Mouse (Mus musculus): Measurements from ENCODE around the gene Ndufs3. TPM values are rescaled to one million over a fixed set of nuclear protein-coding genes. Genes with fewer than 3 reads are reported as not detected.

Gene Ndufs3
- polyA plus RNA-seq, 1 experiment, result 59.7 TPM

DNA sequence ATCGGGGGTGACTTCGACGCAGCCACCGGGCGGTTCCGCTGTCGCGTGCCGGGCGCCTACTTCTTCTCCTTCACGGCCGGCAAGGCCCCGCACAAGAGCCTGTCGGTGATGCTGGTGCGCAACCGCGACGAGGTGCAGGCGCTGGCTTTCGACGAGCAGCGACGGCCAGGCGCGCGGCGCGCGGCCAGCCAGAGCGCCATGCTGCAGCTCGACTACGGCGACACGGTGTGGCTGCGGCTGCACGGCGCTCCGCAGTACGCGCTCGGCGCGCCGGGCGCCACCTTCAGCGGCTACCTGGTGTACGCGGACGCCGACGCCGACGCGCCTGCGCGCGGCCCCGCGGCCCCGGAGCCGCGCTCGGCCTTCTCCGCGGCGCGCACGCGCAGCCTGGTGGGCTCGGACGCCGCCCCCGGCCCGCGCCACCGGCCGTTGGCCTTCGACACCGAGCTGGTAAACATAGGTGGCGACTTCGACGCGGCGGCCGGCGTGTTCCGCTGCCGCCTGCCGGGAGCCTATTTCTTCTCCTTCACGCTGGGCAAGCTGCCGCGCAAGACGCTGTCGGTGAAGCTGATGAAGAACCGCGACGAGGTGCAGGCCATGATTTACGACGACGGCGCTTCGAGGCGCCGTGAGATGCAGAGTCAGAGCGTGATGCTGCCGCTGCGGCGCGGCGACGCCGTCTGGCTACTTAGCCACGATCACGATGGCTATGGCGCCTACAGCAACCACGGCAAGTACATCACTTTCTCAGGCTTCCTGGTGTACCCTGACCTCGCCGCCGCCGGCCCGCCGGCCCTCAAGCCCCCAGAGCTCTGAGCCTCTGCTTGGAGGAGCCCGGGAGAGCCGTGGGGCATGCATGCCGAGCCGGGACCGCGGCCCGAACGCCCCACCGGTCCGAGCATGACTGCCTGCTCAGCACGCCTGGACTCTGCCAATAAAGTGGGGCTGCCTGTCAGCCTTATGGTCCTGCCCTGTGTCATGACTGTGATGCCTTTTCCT, 14.8 kb downstream of the Ndufs3 start:
- H3K27me3 ChIP-seq (ENCODE audit: control insufficient read depth, insufficient read depth, low read length), result peaks cover 14% of the 10 kb centered on the region
- no peaks in the 10 kb centered on the region for H3K36me3 ChIP-seq (ENCODE audit: control insufficient read depth, insufficient read depth, low read length)
- peak; percentile 17 to 25 for DNase-seq (ENCODE audit: low read depth in 1 of 2, low spot score in 2 of 2)
- 6% methylated on average over 129 of the region's 133 CpGs for WGBS
- TF ChIP-seq CTCF (IDR thresholded peaks at IDR 0.05; ENCODE audit: extremely low read depth, insufficient read depth, insufficient read length, insufficient replicate concordance), result no peak
- TF ChIP-seq POLR2A (IDR thresholded peaks at IDR 0.05; ENCODE audit: low read depth, low read length), result no peak
- H3K4me3 ChIP-seq (ENCODE audit: extremely low read depth, insufficient read depth, insufficient read length), result peak overlapping the region; percentile 51
- no peak overlapping the region for H3K27ac ChIP-seq (ENCODE audit: insufficient read depth, low read length)
- H3K4me1 ChIP-seq (ENCODE audit: control insufficient read depth, insufficient read depth, insufficient read length), result peaks cover 15% of the 10 kb centered on the region; the same call in 1 of the 2 replicates

DNA sequence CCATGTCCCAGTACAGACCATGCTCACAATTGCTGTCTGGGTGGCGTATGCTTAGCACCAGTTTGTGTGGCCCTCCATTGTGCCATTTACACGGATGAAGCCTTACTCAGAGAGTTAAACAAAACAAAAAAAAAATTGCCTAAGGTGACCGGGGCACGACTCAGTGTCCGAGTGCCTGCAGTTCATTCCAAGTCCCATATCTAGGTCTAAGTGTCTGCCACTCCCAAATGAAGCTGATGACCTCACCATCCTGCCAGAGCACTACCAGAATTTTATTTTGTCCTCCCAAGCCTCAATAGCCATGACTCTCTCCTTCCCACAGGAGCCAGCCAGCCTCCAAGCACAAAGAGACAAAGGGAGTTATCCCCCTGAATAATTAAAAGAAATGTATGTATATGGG, 17.0 kb downstream of the Ndufs3 start:
- no peak for DNase-seq (ENCODE audit: low read depth in 1 of 2, low spot score in 2 of 2)
- TF ChIP-seq CTCF (IDR thresholded peaks at IDR 0.05; ENCODE audit: extremely low read depth, insufficient read depth, insufficient read length, insufficient replicate concordance), result no peak
- no peak for TF ChIP-seq POLR2A (IDR thresholded peaks at IDR 0.05; ENCODE audit: low read depth, low read length)
- Histone ChIP-seq H3K4me3 (ENCODE audit: extremely low read depth, insufficient read depth, insufficient read length) (no peak overlapping the region), H3K36me3 (ENCODE audit: control insufficient read depth, insufficient read depth, low read length) (no peaks in the 10 kb centered on the region), H3K4me1 (ENCODE audit: control insufficient read depth, insufficient read depth, insufficient read length) (peaks cover 15% of the 10 kb centered on the region; the same call in 1 of the 2 replicates), H3K27me3 (ENCODE audit: control insufficient read depth, insufficient read depth, low read length) (peaks cover 16% of the 10 kb centered on the region), H3K27ac (ENCODE audit: insufficient read depth, low read length) (no peak overlapping the region)
- WGBS, result 78% methylated on average over 5 of the region's 5 CpGs

- Histone ChIP-seq H3K4me1 (ENCODE audit: control insufficient read depth, insufficient read depth, insufficient read length) (peaks cover 15% of the 10 kb centered on the region; the same call in 1 of the 2 replicates), H3K4me3 (ENCODE audit: extremely low read depth, insufficient read depth, insufficient read length) (no peak overlapping the region), H3K27ac (ENCODE audit: insufficient read depth, low read length) (no peak overlapping the region), H3K27me3 (ENCODE audit: control insufficient read depth, insufficient read depth, low read length) (peaks cover 16% of the 10 kb centered on the region), H3K36me3 (ENCODE audit: control insufficient read depth, insufficient read depth, low read length) (no peaks in the 10 kb centered on the region)
- 56% methylated on average over 6 of the region's 6 CpGs for WGBS
- DNase-seq (ENCODE audit: low read depth in 1 of 2, low spot score in 2 of 2), result no peak
- TF ChIP-seq CTCF (IDR thresholded peaks at IDR 0.05; ENCODE audit: extremely low read depth, insufficient read depth, insufficient read length, insufficient replicate concordance) (no peak), POLR2A (IDR thresholded peaks at IDR 0.05; ENCODE audit: low read depth, low read length) (no peak)
These were observed 18.2 kb downstream of the Ndufs3 start for GRCm38 (mm10) chr2:90886436-90886835.

DNA sequence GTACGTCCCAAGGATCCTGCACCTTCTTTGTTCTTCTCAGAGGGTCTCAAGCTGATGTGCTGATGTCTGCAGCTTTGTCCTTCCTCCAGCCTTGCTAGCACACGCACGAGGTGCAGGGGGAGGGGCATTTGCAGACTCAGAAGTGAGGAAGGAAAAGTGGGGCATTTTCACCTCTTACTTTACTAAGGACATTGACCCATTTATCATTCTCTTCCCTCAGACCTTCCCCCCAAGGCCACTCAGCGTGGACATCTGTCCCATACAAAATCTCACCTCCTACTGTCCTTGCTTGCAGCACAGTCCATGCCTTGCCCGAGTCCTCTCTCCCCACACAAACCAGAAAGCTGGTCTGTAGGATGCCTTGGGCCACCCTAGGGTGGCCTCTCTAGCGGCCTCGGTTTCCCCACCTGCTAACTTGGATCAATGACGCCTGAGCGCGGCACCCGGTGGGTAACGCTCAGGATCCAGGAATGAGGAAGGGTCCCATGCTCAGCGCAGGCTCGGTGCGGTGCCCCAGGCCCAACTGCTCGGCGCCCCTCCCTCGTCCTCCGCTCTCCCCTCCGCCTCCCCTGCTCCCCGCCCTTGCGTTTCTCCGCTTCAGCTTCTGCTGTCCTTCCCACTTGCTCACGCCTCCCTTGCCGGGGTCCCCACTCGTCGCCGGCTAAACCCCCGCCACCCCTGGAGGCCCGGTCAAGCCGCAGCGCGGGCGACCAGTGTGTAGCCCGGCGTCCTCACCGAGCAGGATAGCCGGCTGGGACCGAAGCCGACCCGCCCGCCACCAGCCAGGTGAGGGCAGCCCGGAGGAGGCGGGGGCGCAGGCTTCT, 19.2 kb downstream of the Ndufs3 start, which contains the start of gene C1qtnf4:
C1qtnf4 (plus strand) TSS at position 643 of the 824 bp plus-strand sequence.
- H3K27me3 ChIP-seq (ENCODE audit: control insufficient read depth, insufficient read depth, low read length), result peaks cover 16% of the 10 kb centered on the region
- TF ChIP-seq POLR2A (IDR thresholded peaks at IDR 0.05; ENCODE audit: low read depth, low read length) (no peak), CTCF (IDR thresholded peaks at IDR 0.05; ENCODE audit: extremely low read depth, insufficient read depth, insufficient read length, insufficient replicate concordance) (no peak)
- WGBS, result 8% methylated on average over 44 of the region's 45 CpGs

GRCm38 (mm10) chr2:90881824-90882223, 22.8 kb downstream of the Ndufs3 start:
- Histone ChIP-seq H3K4me1 (ENCODE audit: control insufficient read depth, insufficient read depth, insufficient read length) (peaks cover 4% of the 10 kb centered on the region; the same call in 1 of the 2 replicates), H3K4me3 (ENCODE audit: extremely low read depth, insufficient read depth, insufficient read length) (no peak overlapping the region), H3K27me3 (ENCODE audit: control insufficient read depth, insufficient read depth, low read length) (peaks cover 9% of the 10 kb centered on the region), H3K27ac (ENCODE audit: insufficient read depth, low read length) (no peak overlapping the region), H3K36me3 (ENCODE audit: control insufficient read depth, insufficient read depth, low read length) (no peaks in the 10 kb centered on the region)
- DNase-seq (ENCODE audit: low read depth in 1 of 2, low spot score in 2 of 2), result no peak
- 84% methylated on average over 2 of the region's 2 CpGs for WGBS
- no peak for TF ChIP-seq POLR2A (IDR thresholded peaks at IDR 0.05; ENCODE audit: low read depth, low read length)
- no peak for TF ChIP-seq CTCF (IDR thresholded peaks at IDR 0.05; ENCODE audit: extremely low read depth, insufficient read depth, insufficient read length, insufficient replicate concordance)

More for the DNA sequence above, 19.2 kb downstream of the Ndufs3 start, which contains the start of gene C1qtnf4:
- no peak within 1 kb of the TSS for H3K27ac ChIP-seq (ENCODE audit: insufficient read depth, low read length)
- no peak within 1 kb of the TSS for H3K4me3 ChIP-seq (ENCODE audit: extremely low read depth, insufficient read depth, insufficient read length)
- H3K4me1 ChIP-seq (ENCODE audit: control insufficient read depth, insufficient read depth, insufficient read length), result peaks cover 15% of the 10 kb centered on the region; the same call in 1 of the 2 replicates
- no peak for DNase-seq (ENCODE audit: low read depth in 1 of 2, low spot score in 2 of 2)
- no peaks in the 10 kb centered on the region for H3K36me3 ChIP-seq (ENCODE audit: control insufficient read depth, insufficient read depth, low read length)

GRCm38 (mm10) chr2:90880144-90880785, 24.4 kb downstream of the Ndufs3 start:
- Histone ChIP-seq H3K27me3 (ENCODE audit: control insufficient read depth, insufficient read depth, low read length) (peaks cover 2% of the 10 kb centered on the region; the same call in 1 of the 2 replicates), H3K4me3 (ENCODE audit: extremely low read depth, insufficient read depth, insufficient read length) (no peak overlapping the region), H3K27ac (ENCODE audit: insufficient read depth, low read length) (no peak overlapping the region), H3K4me1 (ENCODE audit: control insufficient read depth, insufficient read depth, insufficient read length) (no peaks in the 10 kb centered on the region), H3K36me3 (ENCODE audit: control insufficient read depth, insufficient read depth, low read length) (no peaks in the 10 kb centered on the region)
- 57% methylated on average over 6 of the region's 6 CpGs for WGBS
- no peak for DNase-seq (ENCODE audit: low read depth in 1 of 2, low spot score in 2 of 2)
- TF ChIP-seq POLR2A (IDR thresholded peaks at IDR 0.05; ENCODE audit: low read depth, low read length) (no peak), CTCF (IDR thresholded peaks at IDR 0.05; ENCODE audit: extremely low read depth, insufficient read depth, insufficient read length, insufficient replicate concordance) (no peak)

Data from spleen, adult 2 months (tissue).